Mouse (Mus musculus) myocyte (in vitro differentiated cells): ENCODE results near the gene Hdac7. TPM values are rescaled to one million over a fixed set of nuclear protein-coding genes. Genes with fewer than 3 reads are reported as not detected.

Experiments
- H3K27me3 ChIP-seq: one replicate; pipeline ENCODE4 v1.6.1; 2011; ENCODE audit not compliant: control insufficient read depth, insufficient read depth, insufficient read length
- H3K36me3 ChIP-seq: one replicate; pipeline ENCODE4 v1.6.1; 2011; ENCODE audit not compliant: control insufficient read depth, insufficient read depth
- H3K4me2 ChIP-seq: one replicate; pipeline ENCODE4 v1.6.1; 2011; ENCODE audit warnings: low read depth, control low read depth
- H3K4me3 ChIP-seq: one replicate; pipeline ENCODE4 v1.5.1; 2011; ENCODE audit warnings: mild to moderate bottlenecking, control low read depth, moderate library complexity
- H3K79me2 ChIP-seq: one replicate; pipeline ENCODE4 v1.6.1; 2011; ENCODE audit not compliant: control insufficient read depth, insufficient read depth
- H3ac ChIP-seq: one replicate; pipeline ENCODE4 v1.6.1; 2011; ENCODE audit not compliant: control insufficient read depth, insufficient read length
- CEBPB ChIP-seq: IDR thresholded peaks from 2 replicates; pipeline ENCODE4 v1.6.1; 2011; ENCODE audit warnings: mild to moderate bottlenecking, moderate library complexity; ENCODE audit not compliant: poor library complexity, insufficient read depth, severe bottlenecking
- E2F4 ChIP-seq: IDR thresholded peaks from one replicate; pipeline ENCODE4 v1.6.1; 2011; ENCODE audit warnings: mild to moderate bottlenecking, control low read depth, moderate library complexity; ENCODE audit not compliant: insufficient read depth
- MAX ChIP-seq: IDR thresholded peaks from one replicate; pipeline ENCODE4 v1.6.1; 2011; ENCODE audit warnings: low read depth, mild to moderate bottlenecking, control low read depth
- MYOD1 ChIP-seq, 3 experiments: IDR thresholded peaks; one replicate each; pipeline ENCODE4 v1.6.1; 2011; ENCODE audit warnings: control low read depth in 2 of 3, low read depth in 2 of 3, mild to moderate bottlenecking in 2 of 3, moderate library complexity in 1 of 3; ENCODE audit not compliant: insufficient read length in 2 of 3, control insufficient read depth in 1 of 3
- MYOG ChIP-seq, 3 experiments: IDR thresholded peaks; one replicate each; pipeline ENCODE4 v1.6.1; 2011; ENCODE audit warnings: control low read depth in 2 of 3, low read depth in 2 of 3, mild to moderate bottlenecking in 2 of 3; ENCODE audit not compliant: insufficient read length in 2 of 3, control insufficient read depth in 1 of 3, insufficient read depth in 1 of 3
- POLR2A ChIP-seq: IDR thresholded peaks from one replicate; pipeline ENCODE4 v1.6.1; 2011; ENCODE audit warnings: low read depth, mild to moderate bottlenecking, control low read depth, moderate library complexity; ENCODE audit not compliant: insufficient read length
- POLR2AphosphoS2 ChIP-seq: IDR thresholded peaks from one replicate; pipeline ENCODE4 v1.6.1; 2011; ENCODE audit warnings: low read depth, control low read depth; ENCODE audit not compliant: insufficient read length
- REST ChIP-seq: IDR thresholded peaks from one replicate; pipeline ENCODE4 v1.6.1; 2011; ENCODE audit warnings: mild to moderate bottlenecking, control low read depth, moderate library complexity; ENCODE audit not compliant: insufficient read depth, insufficient read length
- SRF ChIP-seq: IDR thresholded peaks from one replicate; pipeline ENCODE4 v1.6.1; 2011; ENCODE audit warnings: low read depth; ENCODE audit not compliant: control insufficient read depth, insufficient read length
- TCF12 ChIP-seq: IDR thresholded peaks from one replicate; pipeline ENCODE4 v1.6.1; 2011; ENCODE audit warnings: mild to moderate bottlenecking, control low read depth; ENCODE audit not compliant: poor library complexity, insufficient read depth, severe bottlenecking
- TCF3 ChIP-seq: IDR thresholded peaks from one replicate; pipeline ENCODE4 v1.6.1; 2011; ENCODE audit warnings: low read depth, control low read depth; ENCODE audit not compliant: insufficient read length
- USF1 ChIP-seq: IDR thresholded peaks from one replicate; pipeline ENCODE4 v1.6.1; 2011; ENCODE audit warnings: low read depth, mild to moderate bottlenecking, control low read depth, moderate library complexity
- polyA plus RNA-seq: library from polyadenylated mRNA; unstranded; fragments of >200 nt; fragmentation: generic; extraction: Trizol; gene quantifications from one replicate; pipeline ENCODE4 v1.2.1, GENCODE M21; 2012; ENCODE audit warnings: missing spikeins

Gene Hdac7
- polyA plus RNA-seq, 1 experiment: 17.4 TPM

GRCm38 (mm10) chr15:97827401-97827800 lies 16.9 kb downstream of the Hdac7 start:
- Histone ChIP-seq H3K4me3 (no peak overlapping the region), H3K4me2 (no peak overlapping the region), H3K79me2 (peaks cover 58% of the 10 kb centered on the region), H3K36me3 (no peaks in the 10 kb centered on the region), H3ac (no peak overlapping the region), H3K27me3 (no peaks in the 10 kb centered on the region)
- TF ChIP-seq SRF: no peak
- no peak for TF ChIP-seq POLR2AphosphoS2
- TF ChIP-seq TCF12: no peak
- no peak for TF ChIP-seq USF1
- TF ChIP-seq MYOD1 (IDR thresholded peaks at IDR 0.05; ENCODE audit: control insufficient read depth in 1 of 3, insufficient read length in 2 of 3, low read depth in 2 of 3): no peak
- TF ChIP-seq E2F4: no peak
- no peak for TF ChIP-seq CEBPB
- TF ChIP-seq TCF3: no peak
- no peak for TF ChIP-seq MAX
- no peak for TF ChIP-seq MYOG (IDR thresholded peaks at IDR 0.05; ENCODE audit: control insufficient read depth in 1 of 3, insufficient read depth in 1 of 3, insufficient read length in 2 of 3, low read depth in 2 of 3)
- TF ChIP-seq REST: no peak
- TF ChIP-seq POLR2A: no peak

GRCm38 (mm10) chr15:97826588-97827261 lies 17.6 kb downstream of the Hdac7 start:
- Histone ChIP-seq H3K4me3 (no peak overlapping the region), H3K79me2 (peaks cover 57% of the 10 kb centered on the region), H3K27me3 (no peaks in the 10 kb centered on the region), H3K36me3 (no peaks in the 10 kb centered on the region), H3K4me2 (no peak overlapping the region), H3ac (no peak overlapping the region)
- TF ChIP-seq TCF3 (no peak), CEBPB (no peak), REST (no peak), E2F4 (no peak), POLR2A (no peak), MYOD1 (IDR thresholded peaks at IDR 0.05; ENCODE audit: control insufficient read depth in 1 of 3, insufficient read length in 2 of 3, low read depth in 2 of 3) (no peak), USF1 (no peak)

GRCm38 (mm10) chr15:97825941-97826587 lies 18.2 kb downstream of the Hdac7 start:
- TF ChIP-seq POLR2A (no peak), REST (no peak), TCF12 (no peak), USF1 (no peak), MAX (no peak), MYOG (IDR thresholded peaks at IDR 0.05; ENCODE audit: control insufficient read depth in 1 of 3, insufficient read depth in 1 of 3, insufficient read length in 2 of 3, low read depth in 2 of 3) (no peak), TCF3 (no peak), CEBPB (no peak)
- Histone ChIP-seq H3K4me3 (peak overlapping the region; percentile 13), H3K79me2 (peaks cover 61% of the 10 kb centered on the region), H3K27me3 (no peaks in the 10 kb centered on the region), H3ac (no peak overlapping the region), H3K36me3 (no peaks in the 10 kb centered on the region), H3K4me2 (peak overlapping the region; percentile 90)

GRCm38 (mm10) chr15:97825071-97825940 lies 19.0 kb downstream of the Hdac7 start:
- Histone ChIP-seq H3K27me3 (no peaks in the 10 kb centered on the region), H3K79me2 (peaks cover 65% of the 10 kb centered on the region)

More at GRCm38 (mm10) chr15:97825071-97825940, 19.0 kb downstream of the Hdac7 start:
- peak overlapping the region; percentile 13 for H3K4me3 ChIP-seq
- H3K4me2 ChIP-seq: peak overlapping the region; percentile 90
- no peaks in the 10 kb centered on the region for H3K36me3 ChIP-seq
- H3ac ChIP-seq: no peak overlapping the region
- TF ChIP-seq POLR2A (no peak), USF1 (no peak), REST (no peak), SRF (no peak), MYOD1 (IDR thresholded peaks at IDR 0.05; ENCODE audit: control insufficient read depth in 1 of 3, insufficient read length in 2 of 3, low read depth in 2 of 3) (peak in 1 of 3 experiments; percentile 32), MAX (no peak), MYOG (IDR thresholded peaks at IDR 0.05; ENCODE audit: control insufficient read depth in 1 of 3, insufficient read depth in 1 of 3, insufficient read length in 2 of 3, low read depth in 2 of 3) (peak in 1 of 3 experiments; percentile 21), TCF3 (no peak), CEBPB (0 out of 2 replicates have a peak, but pooled peaks have one; percentile 32)
